Comparison of ENCODE assay signal across 18 mouse cellular contexts in genomic region chr2:152777081-152777480, GRCm38 (mm10). TPM values are rescaled to one million over a fixed set of nuclear protein-coding genes. Genes with fewer than 3 reads are reported as not detected.
"Had no signal": no experiment of that assay in that cellular context is flagged by ENCODE, and none has a peak within 500 bp of the region (broad histone marks: within the 10 kb centered on the region; RNA-seq: fewer than 3 reads in every experiment).

No protein-coding gene starts in this region.

- H3K27me3 ChIP-seq: midbrain, embryonic 13.5 days; midbrain, embryonic 15.5 days; neural tube, embryonic 13.5 days; neural tube, embryonic 15.5 days had no signal

- H3K4me1 ChIP-seq: midbrain, embryonic 13.5 days; midbrain, embryonic 15.5 days; neural tube, embryonic 13.5 days; neural tube, embryonic 15.5 days had no signal

- H3K27ac ChIP-seq: liver, embryonic 14.5 days; midbrain, embryonic 10.5 days; midbrain, embryonic 13.5 days; midbrain, embryonic 15.5 days; neural tube, embryonic 13.5 days; neural tube, embryonic 15.5 days had no signal

- H3K4me3 ChIP-seq: midbrain, embryonic 10.5 days; midbrain, embryonic 13.5 days; midbrain, embryonic 15.5 days; myocyte; neural tube, embryonic 13.5 days; neural tube, embryonic 15.5 days had no signal

- DNase-seq: lung, adult 18-20 months; lung, embryonic 14.5 days; lung, postnatal 10 days; lung, postnatal 4 days; retina, postnatal 1 day; right cerebral cortex, postnatal 4 days; spleen, adult 18-20 months; thymus, adult 18-20 months; thymus, postnatal 14 days; thymus, postnatal 36 days had no signal

- H3K36me3 ChIP-seq: midbrain, embryonic 15.5 days had no signal

RNA-seq across cellular contexts. Expression of gene Cox4i2, which starts 23.1 kb away (rescaled TPM):
- total RNA-seq: megakaryocyte-erythroid progenitor cell, adult 5-6 weeks had no signal
- polyA plus RNA-seq: myocyte had no signal

RNA-seq across cellular contexts. Expression of gene Id1, which starts 41.0 kb away (rescaled TPM):
- total RNA-seq: megakaryocyte-erythroid progenitor cell, adult 5-6 weeks had no signal
